Mouse (Mus musculus) embryo, embryonic 9.5 days (tissue): ENCODE data around the gene Mpped1.

Source experiments
- DNase-seq: peaks from one replicate; pipeline ENCODE4 v3.0.0-alpha.2; 2017; ENCODE audit errors: extremely low spot score

Mpped1 gene

DNA sequence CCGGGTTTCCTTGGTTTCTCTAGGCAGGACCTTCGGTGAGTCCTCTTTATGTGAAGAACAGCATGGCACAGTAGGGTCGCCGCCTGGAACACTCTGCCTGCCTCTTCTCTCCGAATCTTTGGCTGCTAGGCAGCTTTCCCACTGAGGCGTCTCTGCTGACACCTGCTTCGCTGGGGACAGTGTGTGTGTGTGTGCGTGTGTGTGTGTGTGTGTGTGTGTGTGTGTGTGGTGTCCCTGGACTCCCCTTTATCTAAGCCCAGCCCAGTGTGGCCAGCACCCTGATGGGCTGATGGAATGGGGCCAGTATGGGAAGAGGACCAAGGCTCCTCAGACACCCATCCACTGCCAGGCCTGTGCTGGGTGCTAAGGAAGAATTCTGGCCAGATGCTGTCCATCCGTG, 9.8 kb downstream of the Mpped1 start:
- no peak for DNase-seq

DNA sequence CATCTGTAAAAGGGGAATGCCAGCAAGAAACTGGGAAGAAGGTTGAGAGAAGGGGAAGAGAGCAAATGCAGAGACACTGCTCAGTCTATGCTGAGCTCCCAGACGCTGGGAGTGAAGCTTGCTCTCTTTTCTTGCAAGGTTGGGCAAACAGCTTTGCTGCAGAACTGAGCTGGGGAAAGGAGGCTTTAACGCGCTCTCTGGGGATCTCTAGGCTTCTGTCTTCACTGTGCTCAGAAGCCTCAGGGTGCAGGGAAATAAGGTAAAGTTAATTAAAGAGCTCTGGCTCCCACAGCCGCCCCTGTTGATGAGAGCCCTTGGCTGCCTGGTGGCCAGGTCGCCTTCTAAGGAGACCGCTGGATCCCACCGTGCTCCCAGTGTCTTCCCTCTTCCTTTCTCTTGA, 17.7 kb downstream of the Mpped1 start:
- DNase-seq = no peak

DNA sequence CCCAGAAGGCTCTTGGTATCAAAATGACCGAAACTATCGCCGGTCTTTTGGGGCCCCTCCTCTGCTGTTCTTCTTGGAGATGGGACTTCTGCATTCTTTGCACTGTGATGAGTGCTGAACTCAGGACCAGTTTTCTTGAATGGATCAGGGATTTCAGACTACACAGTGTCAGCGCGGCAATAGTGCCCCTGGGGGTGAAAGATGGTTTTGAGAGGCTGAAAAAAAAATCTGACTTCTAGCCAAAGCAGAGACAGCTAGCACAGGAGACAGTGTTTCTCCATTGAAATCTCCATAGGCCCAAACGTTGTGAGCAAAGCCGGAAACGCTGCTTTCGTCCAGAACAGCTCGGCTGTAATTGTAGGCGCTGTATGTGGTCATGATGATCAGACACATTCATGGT, 19.7 kb downstream of the Mpped1 start:
- DNase-seq = no peak

DNA sequence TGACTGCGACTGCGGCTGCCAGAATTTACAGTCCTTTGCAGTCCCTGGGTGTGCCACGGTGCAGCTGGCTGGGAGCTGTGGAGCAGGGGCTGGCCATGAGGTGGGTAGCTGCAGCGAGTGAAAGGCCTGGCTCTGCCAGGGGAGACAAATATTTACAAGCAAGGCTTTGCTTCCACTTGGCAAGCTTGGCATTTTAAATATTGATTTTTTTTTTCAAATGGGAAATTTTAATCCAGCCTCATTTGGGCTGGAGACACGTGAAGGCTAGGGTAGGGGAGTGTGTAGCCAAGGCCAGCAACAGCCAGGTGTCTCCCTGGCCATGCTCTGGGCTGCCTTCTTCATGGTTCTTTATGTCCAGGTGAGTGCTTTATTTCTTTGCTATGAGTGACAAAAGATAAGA, 21.7 kb downstream of the Mpped1 start:
- DNase-seq = no peak

DNA sequence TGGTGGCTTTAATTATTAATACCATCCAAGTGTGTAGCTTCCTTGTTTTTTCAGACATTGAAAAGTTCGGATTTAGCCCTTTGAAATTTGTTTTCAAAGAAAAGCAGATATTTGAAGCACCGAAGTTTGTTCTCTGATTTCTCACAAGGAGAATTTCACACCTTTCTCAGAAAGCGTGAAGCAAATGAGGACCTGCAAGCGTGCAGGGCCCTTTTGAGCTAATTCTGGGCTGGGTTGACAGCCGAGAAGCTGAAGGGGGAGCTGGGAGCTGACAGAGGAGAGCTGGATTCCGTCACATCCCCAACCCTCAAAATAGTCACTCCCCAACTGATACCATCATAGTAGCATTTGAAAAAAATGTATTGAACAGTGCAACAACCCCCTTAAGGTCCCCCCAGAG, 34.8 kb downstream of the Mpped1 start:
- no peak for DNase-seq

DNA sequence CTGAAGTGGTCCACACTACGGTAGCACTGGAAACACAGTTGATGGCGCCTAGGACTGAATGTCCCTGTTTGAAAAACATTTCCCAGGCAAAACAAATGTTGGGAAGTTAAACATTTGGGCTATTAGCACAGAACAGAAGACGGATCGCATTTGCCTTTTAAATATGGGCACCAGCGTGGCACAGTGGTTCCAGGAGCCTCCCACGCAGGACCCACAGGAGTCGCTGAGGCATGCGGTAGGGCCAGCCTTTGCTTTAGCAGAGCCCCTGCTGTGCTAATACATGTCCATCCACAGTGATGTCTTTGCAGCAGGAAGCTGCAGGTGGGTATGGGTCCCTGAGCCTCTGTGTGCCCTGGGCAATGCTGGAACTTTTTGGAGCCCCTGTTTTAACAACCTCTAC, 48.7 kb downstream of the Mpped1 start:
- DNase-seq = no peak

DNA sequence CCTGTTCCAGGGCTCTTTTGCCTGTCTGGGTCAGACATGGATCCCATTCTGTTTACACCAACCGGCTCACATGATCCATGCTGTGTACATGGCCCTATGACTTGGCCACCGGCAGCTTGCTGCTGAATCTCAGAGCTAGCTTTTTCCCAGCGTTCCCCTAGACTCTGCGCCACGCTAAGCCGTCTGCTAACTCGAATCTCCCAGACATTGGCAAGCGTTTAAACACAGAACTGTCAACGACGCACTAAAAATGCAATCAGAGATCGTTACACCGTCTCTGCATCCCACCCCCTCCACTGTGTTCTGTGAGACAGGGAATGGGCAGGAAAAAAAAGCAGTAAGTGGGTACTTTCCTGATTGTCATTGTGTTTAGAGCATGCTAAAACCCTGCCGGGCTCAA, 50.0 kb downstream of the Mpped1 start:
- no peak for DNase-seq

DNA sequence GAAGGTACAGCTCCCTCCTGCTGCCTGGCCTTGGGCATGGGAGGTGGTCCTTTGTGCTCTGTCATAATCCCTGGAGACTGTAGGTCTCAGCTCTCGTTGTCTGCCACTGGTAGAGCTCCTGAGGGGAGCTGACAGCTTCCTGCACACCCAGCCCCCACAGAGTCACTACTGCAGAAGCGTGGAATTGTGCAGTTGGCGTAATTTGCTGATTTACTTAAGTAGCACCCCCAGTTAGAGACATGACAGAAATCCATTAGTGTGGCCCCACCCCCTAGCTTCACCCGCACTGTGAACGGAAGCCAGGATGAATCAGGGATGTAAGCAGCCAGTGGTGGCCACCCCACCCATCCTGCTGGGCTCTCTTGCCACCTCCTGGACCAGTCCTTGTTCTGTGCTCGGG, 53.0 kb downstream of the Mpped1 start:
- no peak for DNase-seq

DNA sequence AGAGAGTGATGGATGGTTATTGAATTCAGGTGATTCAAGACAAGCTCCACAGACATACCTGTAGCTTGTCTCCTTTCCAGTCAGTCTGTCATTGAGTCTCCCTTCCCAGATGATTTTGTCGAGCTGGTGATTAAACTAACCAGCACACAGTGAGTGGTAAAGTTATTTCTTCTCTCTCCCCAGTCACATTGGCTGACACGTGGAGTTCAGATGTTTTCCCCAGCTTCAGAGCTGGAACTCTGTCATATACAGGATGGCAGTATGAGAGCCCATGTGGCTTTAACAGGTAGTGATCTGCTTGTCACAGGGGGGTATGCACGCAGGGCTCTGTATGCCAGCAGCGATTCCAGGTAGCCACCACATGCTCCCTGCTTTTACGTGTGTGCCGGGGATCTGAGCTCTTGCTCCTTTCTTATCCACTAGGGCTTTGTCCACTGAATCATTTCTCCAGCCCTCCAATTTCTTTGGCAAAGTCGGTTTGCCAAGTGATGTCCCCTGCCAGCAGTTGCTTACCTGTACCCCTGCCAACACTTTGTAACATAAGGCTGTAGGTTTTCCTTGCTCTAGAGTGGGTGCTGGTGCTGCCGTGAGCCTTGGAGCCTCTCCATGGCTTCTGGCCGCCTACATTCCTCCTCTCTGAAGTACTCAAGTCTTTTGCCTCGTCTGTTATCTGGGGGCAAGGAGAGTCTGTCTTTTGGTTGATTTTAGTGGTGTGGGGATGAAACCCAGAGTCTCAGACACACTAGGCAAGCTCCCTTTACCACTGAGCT, 61.9 kb downstream of the Mpped1 start:
- no peak for DNase-seq

DNA sequence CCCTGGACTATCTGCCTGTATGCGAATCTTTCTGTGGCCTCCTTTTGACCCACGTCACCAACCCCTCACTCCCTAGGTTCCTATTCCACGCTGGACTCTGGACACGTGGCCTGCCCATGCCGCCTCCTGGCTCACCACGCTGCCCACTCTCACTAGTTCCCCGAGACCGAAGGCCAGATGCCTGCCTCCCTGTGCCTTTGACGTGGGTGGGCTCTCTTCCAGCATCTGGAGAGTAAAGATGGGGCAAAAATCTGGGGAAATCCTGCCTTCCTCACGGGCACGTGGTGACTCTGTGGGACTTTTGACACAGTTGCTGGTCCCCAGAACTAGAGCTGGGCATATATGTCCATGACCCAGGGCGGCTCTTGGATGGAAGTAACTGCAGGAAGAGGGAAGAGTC, 63.2 kb downstream of the Mpped1 start:
- no peak for DNase-seq

DNA sequence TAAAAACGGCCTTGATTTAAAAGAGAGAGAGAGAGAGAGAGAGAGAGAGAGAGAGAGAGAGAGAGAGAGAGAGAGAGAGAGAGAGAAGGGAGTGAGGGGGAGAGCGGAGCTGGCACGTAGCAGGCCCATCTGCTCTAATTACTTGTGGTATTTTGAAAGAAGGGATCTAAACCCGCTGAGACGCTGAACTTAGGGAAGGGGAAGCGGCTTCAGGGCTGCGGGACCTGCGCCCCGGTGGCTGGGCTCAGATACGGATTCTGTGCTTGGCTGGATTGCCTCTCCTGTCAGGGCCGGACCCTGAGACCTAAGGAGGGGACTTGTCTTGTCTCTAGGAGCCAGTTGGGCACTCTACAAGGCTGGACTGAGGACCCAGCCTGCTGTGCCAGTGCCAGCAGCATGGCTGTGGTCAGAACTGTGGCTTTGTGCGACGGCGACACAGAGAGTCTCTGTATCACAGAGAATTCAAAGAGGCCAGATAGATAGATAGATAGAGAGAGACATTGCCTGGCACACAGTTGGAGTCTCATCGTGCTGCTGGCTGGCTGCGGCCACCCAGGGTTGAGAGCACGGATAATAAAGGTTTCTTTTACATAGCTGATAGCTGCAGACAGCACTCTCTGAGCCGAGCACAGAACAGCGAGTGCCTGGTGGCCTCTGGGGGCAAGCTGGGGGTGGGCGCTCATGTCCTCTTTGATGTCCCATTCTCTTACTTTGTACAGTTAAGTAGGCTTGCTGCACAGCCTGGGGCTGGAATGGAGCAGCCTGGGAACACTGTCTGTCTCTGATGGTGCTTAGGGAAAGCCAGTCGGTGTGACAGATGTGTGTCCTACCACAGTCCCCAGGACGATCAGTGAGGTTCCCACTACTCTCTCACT, 63.9 kb downstream of the Mpped1 start:
- no peak for DNase-seq

DNA sequence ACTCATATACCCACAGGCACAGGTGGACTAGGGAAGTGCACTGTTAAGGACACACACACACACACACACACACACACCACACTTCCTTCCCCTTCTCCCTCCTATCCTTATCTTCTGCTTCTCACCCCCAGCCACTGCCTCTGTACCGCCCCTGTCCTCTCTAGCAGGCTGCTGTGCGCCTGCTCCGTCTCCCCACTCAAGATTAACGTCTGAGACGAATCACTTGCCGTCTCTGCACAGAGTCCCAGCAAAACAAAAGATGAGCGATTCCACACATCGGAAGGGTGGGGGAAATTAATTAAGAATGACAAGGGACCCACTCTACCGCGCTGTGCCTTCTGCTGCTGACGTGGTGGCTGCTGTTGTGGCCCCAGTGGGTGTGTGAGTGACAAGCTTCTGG, 66.5 kb downstream of the Mpped1 start:
- DNase-seq = no peak

DNA sequence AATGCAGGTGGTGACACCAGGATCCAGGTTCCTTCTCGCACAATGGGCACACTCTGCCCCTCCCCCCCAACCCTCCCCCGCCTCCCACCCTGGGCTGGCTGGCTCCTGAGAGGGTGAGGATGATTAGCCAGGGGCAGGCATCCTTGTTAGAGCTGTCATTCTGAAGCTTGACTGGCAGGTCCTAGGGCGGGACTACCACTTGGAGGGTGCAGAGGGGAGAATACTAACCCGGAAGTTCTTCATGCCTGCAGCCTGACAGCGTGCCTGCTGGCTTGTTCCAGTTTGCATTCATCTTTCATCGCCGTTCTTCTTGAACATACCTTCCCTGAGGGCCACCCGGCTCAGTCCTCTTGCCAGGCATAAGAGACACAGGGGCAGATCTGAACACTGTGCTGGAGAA, 67.3 kb downstream of the Mpped1 start:
- peak; percentile 39 for DNase-seq

DNA sequence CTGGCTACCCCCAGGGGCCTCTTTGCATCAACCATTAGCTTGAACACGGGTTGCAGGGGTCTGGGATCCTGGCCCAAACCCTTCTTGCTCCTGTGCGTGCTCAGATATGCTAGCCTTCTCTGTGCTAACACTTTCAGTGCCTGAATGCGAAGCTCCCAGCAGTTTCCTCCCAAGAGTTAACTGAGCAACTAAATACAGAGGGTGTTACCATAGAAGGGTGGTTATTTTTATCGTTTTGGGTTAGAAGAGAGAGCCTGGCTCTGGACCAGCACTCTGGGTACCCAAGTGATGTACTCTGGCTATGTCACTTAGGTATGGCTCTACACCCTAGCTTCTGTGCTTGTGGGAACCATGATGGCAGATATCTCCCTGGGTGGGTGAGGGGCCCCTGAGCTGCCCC, 68.2 kb downstream of the Mpped1 start:
- no peak for DNase-seq

DNA sequence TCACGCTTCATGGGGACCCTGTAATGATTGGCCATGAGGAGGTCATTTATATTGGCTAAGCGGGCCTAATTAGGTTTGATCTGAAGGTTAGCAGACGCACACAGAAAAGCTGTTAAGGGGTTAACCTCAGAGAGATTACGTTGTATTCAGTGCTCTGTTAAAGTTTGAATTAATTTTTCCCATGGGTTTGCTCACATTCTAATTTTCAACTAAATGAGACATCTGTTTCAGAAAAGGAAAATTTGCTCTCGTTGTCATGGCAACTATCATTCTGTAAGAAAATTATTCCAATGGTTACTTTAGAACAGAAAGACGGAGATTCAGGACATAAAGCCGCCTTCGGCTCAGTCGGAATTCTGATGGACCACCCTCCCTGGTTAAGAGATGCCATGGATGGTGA, 68.9 kb downstream of the Mpped1 start:
- DNase-seq = no peak

DNA sequence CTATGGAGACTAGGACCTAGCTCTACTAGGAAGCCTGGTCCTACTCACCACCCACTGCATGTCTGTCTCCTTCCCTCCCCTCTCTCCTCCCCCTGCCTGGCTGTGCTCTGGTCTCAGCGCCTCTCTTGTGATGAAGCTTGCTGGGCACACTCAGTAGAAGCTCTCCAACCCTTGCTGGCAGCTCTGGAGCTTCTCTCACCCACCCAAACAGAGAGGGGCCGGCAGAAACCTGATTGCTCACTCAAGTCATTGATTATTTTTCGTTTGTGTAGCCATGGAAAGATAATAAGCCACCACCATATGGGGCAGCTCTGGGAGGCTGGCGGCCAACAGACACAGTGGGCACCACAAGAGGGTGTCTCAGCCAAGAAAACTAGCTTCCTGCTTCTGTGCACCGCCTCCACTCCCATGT, 74.1 kb downstream of the Mpped1 start:
- DNase-seq = no peak

DNA sequence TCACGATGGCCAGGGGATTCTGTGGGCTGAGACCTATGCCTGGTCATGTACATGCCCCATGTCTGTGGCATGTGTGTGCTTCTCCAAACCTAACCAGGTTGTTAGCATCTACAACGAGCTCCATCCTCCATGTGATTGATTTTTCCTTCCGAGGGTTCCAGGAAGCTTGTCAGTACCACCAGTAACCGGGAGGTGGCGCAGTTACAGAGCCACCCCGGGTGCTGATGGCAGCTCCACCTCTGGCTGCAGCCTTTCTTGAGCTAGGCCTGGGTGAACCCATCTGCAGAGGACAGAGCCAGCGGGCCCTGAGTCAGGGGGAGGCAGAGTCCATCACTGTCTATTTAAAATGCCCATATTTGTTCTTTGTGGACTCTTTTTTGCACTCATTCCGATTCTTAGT, 77.9 kb downstream of the Mpped1 start:
- DNase-seq = peak; percentile 61

DNA sequence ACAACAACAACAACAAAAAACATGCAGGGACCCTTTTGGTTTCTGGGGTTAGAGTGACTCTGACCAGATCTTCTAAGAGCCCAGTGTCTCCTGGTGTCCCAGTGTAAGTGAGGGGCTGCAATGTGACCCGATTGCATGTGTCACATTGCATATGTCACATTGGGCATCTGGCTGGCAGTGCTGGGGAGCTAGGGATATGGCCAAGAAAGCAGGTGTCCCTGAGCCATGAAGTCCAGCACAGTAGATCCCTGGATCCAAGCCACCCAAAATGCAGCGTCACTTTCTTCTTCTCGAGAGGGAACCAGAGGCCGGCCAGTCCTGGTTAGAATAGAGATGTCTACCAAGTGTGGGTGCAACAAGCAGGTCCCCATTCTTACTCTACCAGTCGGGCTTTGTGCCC, 86.4 kb downstream of the Mpped1 start:
- no peak for DNase-seq

DNA sequence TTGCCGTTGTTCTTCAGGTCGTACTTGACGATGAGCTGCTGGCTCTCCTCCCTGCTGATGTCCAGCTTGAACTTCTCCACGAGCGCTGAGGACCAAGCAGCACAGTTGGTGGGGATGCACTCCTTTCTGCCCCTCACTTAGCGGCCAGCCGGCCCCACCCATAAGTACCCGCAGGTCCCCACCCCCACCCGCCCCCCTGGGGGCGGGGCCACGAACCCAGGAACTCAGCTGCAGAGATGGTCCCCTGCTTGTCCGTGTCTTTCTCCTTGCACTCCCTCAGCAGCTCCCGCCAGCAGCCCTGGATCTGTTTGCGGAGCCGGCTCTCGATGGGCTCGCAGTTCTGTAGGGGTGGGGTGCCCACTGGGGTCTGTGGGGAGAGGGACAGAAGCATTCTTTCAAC, 91.7 kb downstream of the Mpped1 start:
- DNase-seq = peak; percentile 43

DNA sequence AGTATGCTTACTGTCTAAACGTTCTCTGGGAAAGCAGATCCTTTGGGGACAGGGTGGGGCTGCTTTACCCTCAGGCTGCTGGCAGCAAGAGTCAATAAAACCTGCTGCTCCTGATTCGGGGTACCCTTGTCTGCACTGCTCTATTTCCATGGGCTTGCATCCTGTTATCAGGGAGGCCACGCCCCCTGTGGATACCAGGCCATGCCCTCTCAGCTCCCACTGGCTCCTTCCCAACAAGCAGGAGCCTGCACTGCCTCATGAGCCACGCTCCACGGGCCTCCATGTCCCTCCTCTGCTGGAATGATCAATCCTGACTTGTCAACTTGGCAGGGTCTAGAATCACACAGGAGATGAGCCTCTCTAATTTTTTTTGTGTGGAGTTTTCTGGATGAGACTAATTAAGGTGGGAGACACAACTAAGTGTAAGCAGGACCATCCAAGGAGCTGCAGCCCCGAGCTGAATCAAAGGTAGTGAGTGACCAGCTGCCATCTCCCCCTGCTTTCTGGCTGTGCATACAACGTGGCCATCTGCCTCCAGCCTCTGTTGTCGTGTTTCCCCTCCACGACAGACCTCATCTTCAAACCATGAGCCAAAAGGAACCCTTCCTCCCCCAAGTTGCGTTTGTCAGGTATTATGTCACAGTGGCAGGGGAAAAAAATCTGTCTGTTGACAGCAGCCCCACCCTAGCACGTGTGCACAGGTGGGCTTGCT, 98.0 kb downstream of the Mpped1 start:
- no peak for DNase-seq

DNA sequence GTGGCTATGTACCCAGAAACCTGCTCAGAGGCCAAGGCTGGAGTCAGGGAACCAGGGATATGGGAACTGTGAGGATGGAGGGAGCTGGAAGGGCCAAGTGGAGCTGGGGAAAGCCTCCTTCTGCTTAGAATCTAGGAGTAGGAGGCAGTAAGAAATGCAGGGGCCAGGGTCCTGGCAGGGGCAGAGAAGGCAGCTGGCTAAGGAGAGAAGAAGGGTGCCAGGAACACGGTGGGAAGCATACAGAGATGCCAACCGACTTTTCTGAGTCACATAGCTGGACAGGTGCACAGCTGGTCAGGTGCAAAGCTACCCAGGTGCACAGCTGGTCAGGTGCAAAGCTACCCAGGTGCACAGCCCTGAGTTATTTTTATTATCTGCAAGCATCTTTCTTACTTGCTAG, 98.6 kb downstream of the Mpped1 start:
- DNase-seq = no peak

DNA sequence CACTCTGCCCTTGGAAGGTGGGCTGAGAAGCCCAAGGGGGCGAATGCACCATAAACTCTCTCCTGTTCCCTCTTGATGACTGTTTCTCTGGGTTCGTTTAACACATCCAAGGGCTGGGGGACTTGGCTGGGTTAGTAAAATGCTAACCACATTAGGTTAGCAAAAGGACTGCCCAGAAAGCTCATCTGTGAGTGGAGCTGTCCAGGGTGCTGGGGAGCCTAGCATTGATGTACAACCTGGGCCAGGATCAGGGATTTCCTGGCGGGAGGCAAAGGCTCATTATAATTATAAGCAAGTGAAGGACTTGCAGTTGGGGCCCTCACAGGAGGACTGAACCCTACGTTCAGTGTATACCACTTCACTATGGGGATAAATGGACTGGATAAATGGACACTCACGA, 100.6 kb downstream of the Mpped1 start:
- peak; percentile 65 for DNase-seq

DNA sequence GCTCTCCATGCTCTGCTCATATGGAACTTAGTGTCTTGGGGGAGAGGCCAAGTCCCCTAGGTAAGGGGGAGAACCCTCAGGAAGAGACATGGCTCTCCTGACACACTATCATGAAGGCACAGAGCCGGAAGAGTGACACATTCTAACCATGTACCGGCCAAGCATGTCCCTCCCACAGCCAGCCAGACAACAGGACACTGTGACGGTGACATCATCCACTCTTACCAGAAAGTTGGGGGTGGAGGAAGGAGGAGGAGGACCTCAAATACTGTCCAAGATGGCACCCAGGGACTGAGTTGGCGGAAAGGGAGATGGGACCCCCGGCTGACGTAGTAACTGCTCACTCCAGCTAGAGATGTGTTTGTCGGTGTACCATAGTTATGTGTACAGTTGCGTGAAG, 104.6 kb downstream of the Mpped1 start:
- no peak for DNase-seq
